ENCODE assay signal across 8 mouse cellular contexts in the genomic region with DNA sequence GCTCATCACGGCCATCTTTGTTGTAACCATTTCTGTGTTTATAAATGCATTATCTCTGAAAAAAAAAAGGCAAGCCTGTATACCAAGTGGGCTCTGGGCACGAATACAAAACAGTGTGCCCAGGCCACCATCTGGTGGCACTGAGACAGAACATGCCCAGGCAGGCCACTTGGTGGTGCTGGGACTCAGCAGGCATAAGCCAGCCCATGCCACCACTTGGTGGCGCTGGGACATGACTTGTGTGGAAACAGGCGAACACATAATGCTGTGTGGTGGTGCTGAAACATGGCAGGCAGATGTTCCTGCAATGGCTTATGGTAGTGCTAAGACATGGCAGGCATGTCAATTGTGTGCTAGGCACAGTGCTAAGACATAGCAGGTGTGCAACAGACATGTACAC. TPM values are rescaled to one million over a fixed set of nuclear protein-coding genes. Genes with fewer than 3 reads are reported as not detected.
A peak's percentile ranks its signal among the peaks of the same experiment; 100 is the strongest.
DNase-seq lines count a peak whose midpoint lies in the region; ATAC-seq lines count a peak whose summit lies in the region.

No protein-coding gene starts in this region.

- 79% methylated on average over 4 of the region's 4 CpGs for WGBS in neural tube, embryonic 11.5 days
- WGBS in intestine, embryonic 16.5 days: 75% methylated on average over 4 of the region's 4 CpGs
- 74% methylated on average over 4 of the region's 4 CpGs for WGBS in neural tube, embryonic 13.5 days

- H3K4me1 ChIP-seq in neural tube, embryonic 11.5 days (ENCODE audit: control insufficient read depth, insufficient read depth, low read length): no peaks in the 10 kb centered on the region
- no peaks in the 10 kb centered on the region for H3K4me1 ChIP-seq in intestine, embryonic 16.5 days (ENCODE audit: control insufficient read depth, insufficient read depth, low read length)
- H3K4me1 ChIP-seq in neural tube, embryonic 13.5 days (replicated peaks): no peaks in the 10 kb centered on the region

- DNase-seq in neural tube, embryonic 11.5 days (ENCODE audit: low spot score): no peak
- no peak for DNase-seq in neural tube, embryonic 10.5 days (ENCODE audit: extremely low spot score, low spot score)
- DNase-seq in adrenal gland, postnatal 14 days: peak; percentile 18
- DNase-seq in spleen, postnatal 14 days (ENCODE audit: low spot score in 2 of 2): no peak
- no peak for DNase-seq in left cerebral cortex, adult 18-20 months (ENCODE audit: low spot score in 2 of 2)
- DNase-seq in left cerebral cortex, postnatal 36 days (ENCODE audit: low spot score in 2 of 2): no peak

- no peak overlapping the region for H3K4me3 ChIP-seq in neural tube, embryonic 11.5 days (ENCODE audit: low read depth, low read length)
- no peak overlapping the region for H3K4me3 ChIP-seq in intestine, embryonic 16.5 days (ENCODE audit: low read length)
- no peak overlapping the region for H3K4me3 ChIP-seq in neural tube, embryonic 13.5 days

- intact Hi-C loops in left cerebral cortex, postnatal 36 days (cut with DNase I): no loop called here

- H3K27ac ChIP-seq in neural tube, embryonic 11.5 days (ENCODE audit: low read depth, low read length): no peak overlapping the region
- no peak overlapping the region for H3K27ac ChIP-seq in intestine, embryonic 16.5 days (ENCODE audit: low read length)
- H3K27ac ChIP-seq in neural tube, embryonic 13.5 days (replicated peaks): no peak overlapping the region

- no peak overlapping the region for H3K9ac ChIP-seq in neural tube, embryonic 11.5 days (ENCODE audit: low read length)
- no peak overlapping the region for H3K9ac ChIP-seq in intestine, embryonic 16.5 days (ENCODE audit: low read depth, low read length)
- no peak overlapping the region for H3K9ac ChIP-seq in neural tube, embryonic 13.5 days

- H3K4me2 ChIP-seq in neural tube, embryonic 11.5 days (ENCODE audit: low read depth): no peak overlapping the region
- no peak overlapping the region for H3K4me2 ChIP-seq in intestine, embryonic 16.5 days (ENCODE audit: low read depth, low read length)
- H3K4me2 ChIP-seq in neural tube, embryonic 13.5 days: no peak overlapping the region

- H3K27me3 ChIP-seq in neural tube, embryonic 11.5 days (ENCODE audit: control insufficient read depth, insufficient read depth, low read length): no peaks in the 10 kb centered on the region
- no peaks in the 10 kb centered on the region for H3K27me3 ChIP-seq in intestine, embryonic 16.5 days (replicated peaks; ENCODE audit: control insufficient read depth, insufficient read depth, low read length)
- no peaks in the 10 kb centered on the region for H3K27me3 ChIP-seq in neural tube, embryonic 13.5 days

- no peaks in the 10 kb centered on the region for H3K9me3 ChIP-seq in neural tube, embryonic 11.5 days (ENCODE audit: control insufficient read depth, low read length)
- no peaks in the 10 kb centered on the region for H3K9me3 ChIP-seq in intestine, embryonic 16.5 days (ENCODE audit: control insufficient read depth, low read length)
- no peaks in the 10 kb centered on the region for H3K9me3 ChIP-seq in neural tube, embryonic 13.5 days

- no peaks in the 10 kb centered on the region for H3K36me3 ChIP-seq in neural tube, embryonic 11.5 days (ENCODE audit: control insufficient read depth, insufficient read depth, low read length)
- no peaks in the 10 kb centered on the region for H3K36me3 ChIP-seq in intestine, embryonic 16.5 days (ENCODE audit: control insufficient read depth, insufficient read depth, low read length)
- no peaks in the 10 kb centered on the region for H3K36me3 ChIP-seq in neural tube, embryonic 13.5 days

- peak; percentile 10; the same call in 1 of the 2 replicates for ATAC-seq in neural tube, embryonic 11.5 days (ENCODE audit: insufficient read depth, low FRiP score, low TSS enrichment)
- peak; percentile 31; the same call in 1 of the 2 replicates for ATAC-seq in intestine, embryonic 16.5 days
- 0 out of 2 replicates have a peak, but pooled peaks have one; percentile 17 for ATAC-seq in neural tube, embryonic 13.5 days (ENCODE audit: low read depth)

RNA-seq across cellular contexts. Expression of a gene that starts 11.3 kb away (rescaled TPM):
- polyA plus RNA-seq in neural tube, embryonic 11.5 days (2014; fragmentation: Nextera tagmentation; extraction: Ambion mirVana): 14.0 and 14.1 TPM in 2 replicates
- total RNA-seq in adrenal gland, postnatal 14 days (2021): 18.4 and 22.5 TPM in 2 replicates
- 11.8 and 12.5 TPM in 2 replicates for polyA plus RNA-seq in intestine, embryonic 16.5 days (2015; fragmentation: Nextera tagmentation; extraction: Ambion mirVana)
- polyA plus RNA-seq in neural tube, embryonic 13.5 days (2015; fragmentation: Nextera tagmentation; extraction: Ambion mirVana): 15.6 and 15.7 TPM in 2 replicates
- total RNA-seq in left cerebral cortex, adult 18-20 months (2021): 10 to 100 TPM; 22.2 to 22.3 TPM
- 10 to 100 TPM; 21.7 to 26.4 TPM for total RNA-seq in left cerebral cortex, postnatal 36 days (2021)
